9 mouse cellular contexts compared by ENCODE assay signal in genomic region chr11:75511213-75511612, GRCm38 (mm10). TPM values are rescaled to one million over a fixed set of nuclear protein-coding genes. Genes with fewer than 3 reads are reported as not detected.
DNase-seq lines count a peak whose midpoint lies in the region; ATAC-seq and TF ChIP-seq lines count a peak whose summit lies in the region.
"Had no signal": no experiment of that assay in that cellular context is flagged by ENCODE, and none has a peak within 500 bp of the region (broad histone marks: within the 10 kb centered on the region; RNA-seq: fewer than 3 reads in every experiment).

No protein-coding gene starts in this region.

- WGBS in heart, embryonic 12.5 days = 79% methylated on average over 6 of the region's 6 CpGs
- 92% methylated on average over 6 of the region's 6 CpGs for WGBS in thymus, adult 2 months

- H3K27ac ChIP-seq in heart, embryonic 12.5 days (ENCODE audit: poor library complexity, severe bottlenecking) = no peak overlapping the region
- H3K27ac ChIP-seq in thymus, adult 2 months (ENCODE audit: control insufficient read depth, insufficient read depth, low read length) = no peak overlapping the region

- peak; percentile 96 for DNase-seq in heart, adult 11 months
- peak; percentile 49 for DNase-seq in right cerebral cortex, postnatal 4 days
- no peak for DNase-seq in right cerebral cortex, postnatal 36 days (ENCODE audit: low spot score in 2 of 2)
- peak; percentile 68 to 69 for DNase-seq in heart, postnatal 14 days
- peak; percentile 54 for DNase-seq in testis, postnatal 14 days (ENCODE audit: low spot score)
- DNase-seq in spleen, postnatal 14 days (ENCODE audit: low spot score in 2 of 2) = no peak
- no peak for DNase-seq in thymus, adult 2 months

- H3K36me3 ChIP-seq in heart, embryonic 12.5 days = peaks cover 34% of the 10 kb centered on the region
- H3K36me3 ChIP-seq in thymus, adult 2 months (ENCODE audit: control insufficient read depth, insufficient read depth, low read length) = peaks cover 32% of the 10 kb centered on the region

- no peak overlapping the region for H3K9ac ChIP-seq in heart, embryonic 12.5 days

- ATAC-seq in heart, embryonic 12.5 days (ENCODE audit: insufficient number of reproducible peaks, low FRiP score) = no peak

- no peak for TF ChIP-seq POLR2A in thymus, adult 2 months (IDR thresholded peaks at IDR 0.05; ENCODE audit: control insufficient read depth, extremely low read depth, insufficient read depth, low read length, poor library complexity)

- TF ChIP-seq CTCF in thymus, adult 2 months (IDR thresholded peaks at IDR 0.05; ENCODE audit: borderline replicate concordance, control insufficient read depth, extremely low read depth, insufficient read depth, low read length, poor library complexity) = no peak

- H3K27me3 ChIP-seq in heart, embryonic 12.5 days (replicated peaks) = no peaks in the 10 kb centered on the region
- H3K27me3 ChIP-seq in thymus, adult 2 months (ENCODE audit: control insufficient read depth, insufficient read depth, low read length) = no peaks in the 10 kb centered on the region
- H3K27me3 ChIP-seq: stomach, embryonic 15.5 days had no signal

- intact Hi-C loops in heart, postnatal 14 days (cut with DNase I) = loop anchor here (2.0 kb wide), 1 partner anchor 110 kb away; no protein-coding TSS in a partner anchor

- H3K4me2 ChIP-seq in heart, embryonic 12.5 days = no peak overlapping the region

- H3K9me3 ChIP-seq in heart, embryonic 12.5 days (replicated peaks) = no peaks in the 10 kb centered on the region
- H3K9me3 ChIP-seq: stomach, embryonic 15.5 days had no signal

- no peak overlapping the region for H3K4me3 ChIP-seq in heart, embryonic 12.5 days
- H3K4me3 ChIP-seq in thymus, adult 2 months (ENCODE audit: control insufficient read depth, insufficient read depth, low read length) = no peak overlapping the region

- H3K4me1 ChIP-seq in heart, embryonic 12.5 days (replicated peaks) = peaks cover 29% of the 10 kb centered on the region
- H3K4me1 ChIP-seq in thymus, adult 2 months (replicated peaks; ENCODE audit: control insufficient read depth, insufficient read depth, low read length) = peaks cover 7% of the 10 kb centered on the region

RNA-seq across cellular contexts. Expression of gene Rilp, which starts 1.3 kb away (rescaled TPM):
- polyA plus RNA-seq in heart, embryonic 12.5 days (2016; fragmentation: Nextera tagmentation; extraction: Ambion mirVana) = 1.4 and 2.3 TPM in 2 replicates
- 10 to 100 TPM; 42.2 to 44.1 TPM for total RNA-seq in heart, postnatal 14 days (2021)
- 3.0 and 3.2 TPM in 2 replicates for polyA plus RNA-seq in thymus, adult 2 months (2012; rRNA removed)

RNA-seq across cellular contexts. Expression of gene Scarf1, which starts 2.1 kb away (rescaled TPM):
- polyA plus RNA-seq in heart, embryonic 12.5 days (2016; fragmentation: Nextera tagmentation; extraction: Ambion mirVana) = 12.3 and 13.8 TPM in 2 replicates
- total RNA-seq in heart, postnatal 14 days (2021) = 10 to 100 TPM; 15.7 to 16.5 TPM
- 4.7 and 4.8 TPM in 2 replicates for polyA plus RNA-seq in thymus, adult 2 months (2012; rRNA removed)

RNA-seq across cellular contexts. Expression of gene Slc43a2, which starts 20.3 kb away (rescaled TPM):
- polyA plus RNA-seq in heart, embryonic 12.5 days (2016; fragmentation: Nextera tagmentation; extraction: Ambion mirVana) = 4.1 and 4.3 TPM in 2 replicates
- 10 to 100 TPM; 23.4 to 25.8 TPM for total RNA-seq in heart, postnatal 14 days (2021)
- polyA plus RNA-seq in thymus, adult 2 months (2012; rRNA removed) = 207 and 214 TPM in 2 replicates

RNA-seq across cellular contexts. Expression of gene Prpf8, which starts 24.6 kb away (rescaled TPM):
- 41.3 and 42.7 TPM in 2 replicates for polyA plus RNA-seq in heart, embryonic 12.5 days (2016; fragmentation: Nextera tagmentation; extraction: Ambion mirVana)
- 10 to 100 TPM; 84.8 to 93.3 TPM for total RNA-seq in heart, postnatal 14 days (2021)
- polyA plus RNA-seq in thymus, adult 2 months (2012; rRNA removed) = 142 and 161 TPM in 2 replicates

RNA-seq across cellular contexts. Expression of gene Tlcd2, which starts 49.7 kb away (rescaled TPM):
- polyA plus RNA-seq in heart, embryonic 12.5 days (2016; fragmentation: Nextera tagmentation; extraction: Ambion mirVana) = 12.7 and 13.1 TPM in 2 replicates
- total RNA-seq in heart, postnatal 14 days (2021) = 10 to 100 TPM; 11.8 to 11.9 TPM
- polyA plus RNA-seq in thymus, adult 2 months (2012; rRNA removed) = 13.0 and 14.4 TPM in 2 replicates

Comparison
In these comparisons a context has a peak if more than half of its experiments do, and no peak if none do; other contexts are left out.
1. DNase-seq: peak in heart, adult 11 months (single experiment), right cerebral cortex, postnatal 4 days (single experiment), heart, postnatal 14 days (2 of 2) and testis, postnatal 14 days (single experiment); none in right cerebral cortex, postnatal 36 days (0 of 2), spleen, postnatal 14 days (0 of 2) and thymus, adult 2 months (single experiment).
2. RNA of gene Slc43a2, which starts 20.3 kb away (polyA plus RNA-seq): 207 to 214 TPM in thymus, adult 2 months; 4.1 to 4.3 TPM in heart, embryonic 12.5 days; every median in the first group is over 10 times any median in the second.